Mouse (Mus musculus): ENCODE measurements around the gene Tctex1d1.

DNA sequence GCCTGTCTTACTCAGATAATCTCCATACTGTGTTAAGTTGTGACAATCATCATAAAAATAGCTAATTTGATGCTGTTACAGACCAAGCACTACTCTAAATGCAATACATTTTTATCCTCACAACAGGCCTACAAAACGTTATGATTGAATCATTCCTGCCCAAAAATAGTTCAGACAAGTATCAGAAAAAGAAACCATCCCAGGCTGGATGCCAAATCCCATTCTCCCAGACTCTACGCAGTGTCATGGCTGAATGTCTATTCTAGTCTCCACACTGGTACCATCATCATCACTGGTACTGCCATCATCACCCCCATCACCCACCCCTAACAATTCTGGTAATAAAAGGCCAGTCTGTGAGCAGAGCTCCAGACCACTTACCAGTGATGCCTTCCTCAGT, 25.9 kb upstream of the Tctex1d1 start:
- TF ChIP-seq CTCF (IDR thresholded peaks at IDR 0.05; ENCODE audit: borderline replicate concordance, extremely low read depth, insufficient read depth, insufficient read length) (no peak), POLR2A (IDR thresholded peaks at IDR 0.05; ENCODE audit: borderline replicate concordance, extremely low read depth, insufficient read depth, insufficient read length, poor library complexity, severe bottlenecking) (no peak)
